Mouse (Mus musculus): ENCODE data around the gene Lpgat1. TPM values are rescaled to one million over a fixed set of nuclear protein-coding genes. Genes with fewer than 3 reads are reported as not detected.

Lpgat1 gene
- polyA plus RNA-seq, 1 experiment from 2014 or later: 24.6 TPM

GRCm38 (mm10) chr1:191807979-191808378 lies 90.3 kb downstream of the Lpgat1 start:
- Histone ChIP-seq H3K36me3 (ENCODE audit: control insufficient read depth, insufficient read depth, low read length) (no peaks in the 10 kb centered on the region), H3K4me3 (ENCODE audit: low read depth, low read length) (no peak overlapping the region), H3K27me3 (replicated peaks; ENCODE audit: control insufficient read depth, insufficient read depth, low read length) (no peaks in the 10 kb centered on the region), H3K9ac (ENCODE audit: low read length) (no peak overlapping the region), H3K9me3 (replicated peaks; ENCODE audit: control insufficient read depth, low read length) (0 out of 2 replicates have a peak, but pooled peaks cover 2% of the 10 kb centered on the region), H3K27ac (ENCODE audit: low read depth, low read length) (no peak overlapping the region), H3K4me1 (ENCODE audit: control insufficient read depth, insufficient read depth, low read length) (peaks cover 3% of the 10 kb centered on the region; the same call in 1 of the 2 replicates), H3K4me2 (ENCODE audit: low read length) (no peak overlapping the region)
- DNase-seq (ENCODE audit: low spot score) (no peak), ATAC-seq (no peak)
- WGBS: 87% methylated on average over 7 of the region's 7 CpGs

DNA sequence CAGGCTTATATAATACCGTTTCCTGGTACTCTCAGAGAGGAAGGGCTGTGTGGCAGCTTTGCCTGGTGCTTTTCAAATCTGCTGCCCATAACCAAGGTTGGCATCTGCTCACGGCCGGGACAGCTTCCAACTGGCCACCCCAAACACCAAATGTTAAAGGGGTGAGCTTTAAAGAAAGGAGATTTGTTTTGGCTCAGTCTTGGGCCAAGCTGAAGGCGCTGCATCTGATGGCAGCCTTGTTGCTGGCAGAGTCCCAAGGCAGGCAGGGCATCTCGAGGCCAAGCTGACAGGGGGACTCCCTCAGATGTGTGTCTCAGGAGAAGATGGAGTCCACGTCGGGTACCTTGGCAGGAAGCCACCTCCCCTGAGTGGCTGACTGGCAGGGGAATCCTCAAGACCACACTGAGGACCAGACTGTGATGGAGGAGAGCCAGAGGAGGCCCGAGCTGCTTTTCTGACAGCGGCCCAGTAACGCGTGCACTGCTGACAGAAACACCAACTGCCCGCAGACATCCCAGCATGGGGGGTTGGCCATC lies 91.1 kb downstream of the Lpgat1 start:
- peaks cover 3% of the 10 kb centered on the region; the same call in 1 of the 2 replicates for H3K4me1 ChIP-seq (ENCODE audit: control insufficient read depth, insufficient read depth, low read length)
- 0 out of 2 replicates have a peak, but pooled peaks cover 2% of the 10 kb centered on the region for H3K9me3 ChIP-seq (replicated peaks; ENCODE audit: control insufficient read depth, low read length)
- H3K9ac ChIP-seq (ENCODE audit: low read length): no peak overlapping the region
- peak; percentile 95 for ATAC-seq
- no peak overlapping the region for H3K4me3 ChIP-seq (ENCODE audit: low read depth, low read length)
- no peaks in the 10 kb centered on the region for H3K27me3 ChIP-seq (replicated peaks; ENCODE audit: control insufficient read depth, insufficient read depth, low read length)
- 45% methylated on average over 12 of the region's 12 CpGs for WGBS
- H3K36me3 ChIP-seq (ENCODE audit: control insufficient read depth, insufficient read depth, low read length): no peaks in the 10 kb centered on the region
- no peak overlapping the region for H3K4me2 ChIP-seq (ENCODE audit: low read length)
- peak; percentile 92 for DNase-seq (ENCODE audit: low spot score)
- peak overlapping the region; percentile 52 for H3K27ac ChIP-seq (ENCODE audit: low read depth, low read length)

GRCm38 (mm10) chr1:191811774-191812173 lies 94.1 kb downstream of the Lpgat1 start:
- Histone ChIP-seq H3K4me2 (ENCODE audit: low read length) (no peak overlapping the region), H3K27ac (ENCODE audit: low read depth, low read length) (no peak overlapping the region), H3K9ac (ENCODE audit: low read length) (no peak overlapping the region), H3K36me3 (ENCODE audit: control insufficient read depth, insufficient read depth, low read length) (no peaks in the 10 kb centered on the region), H3K4me3 (ENCODE audit: low read depth, low read length) (no peak overlapping the region), H3K9me3 (replicated peaks; ENCODE audit: control insufficient read depth, low read length) (0 out of 2 replicates have a peak, but pooled peaks cover 1% of the 10 kb centered on the region), H3K4me1 (ENCODE audit: control insufficient read depth, insufficient read depth, low read length) (peaks cover 3% of the 10 kb centered on the region; the same call in 1 of the 2 replicates), H3K27me3 (replicated peaks; ENCODE audit: control insufficient read depth, insufficient read depth, low read length) (no peaks in the 10 kb centered on the region)
- 91% methylated on average over 12 of the region's 12 CpGs for WGBS
- ATAC-seq (no peak), DNase-seq (ENCODE audit: low spot score) (no peak)

DNA sequence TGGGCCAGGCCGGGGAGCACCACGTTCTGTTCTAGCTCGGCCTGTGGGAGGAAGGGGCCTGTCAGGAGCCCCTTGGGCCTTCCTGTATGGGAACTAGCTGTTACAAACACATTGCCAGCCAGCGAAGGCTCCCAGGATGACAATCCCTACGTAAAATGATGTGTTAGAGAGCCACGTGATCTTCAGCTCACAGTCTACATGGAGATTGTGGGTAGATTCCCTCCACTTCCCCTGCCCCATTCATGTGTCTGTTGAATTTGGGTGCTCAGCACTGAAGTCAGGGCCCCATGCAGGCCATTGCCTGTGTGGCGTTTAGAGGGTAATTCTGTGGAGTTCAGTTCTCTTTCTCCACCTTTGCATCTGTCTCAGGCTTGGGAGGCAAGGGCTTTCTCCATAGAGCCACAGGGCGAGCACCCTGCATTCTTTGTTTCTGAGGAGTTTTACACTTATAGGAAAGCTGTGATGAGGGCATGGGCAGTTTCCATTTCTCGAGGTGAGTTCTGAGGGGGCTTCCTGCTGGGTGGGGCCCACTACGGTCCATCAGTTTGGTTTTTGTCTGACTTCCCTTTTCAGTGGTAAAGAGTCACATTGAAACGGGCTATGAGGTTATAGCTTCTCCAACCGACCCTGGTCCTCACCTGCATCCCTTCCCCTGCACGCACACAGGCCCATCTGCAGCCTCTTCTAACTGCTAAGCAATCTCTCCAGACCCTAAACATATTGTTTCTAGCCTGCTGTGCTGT lies 95.5 kb downstream of the Lpgat1 start:
- Histone ChIP-seq H3K36me3 (ENCODE audit: control insufficient read depth, insufficient read depth, low read length) (no peaks in the 10 kb centered on the region), H3K27me3 (replicated peaks; ENCODE audit: control insufficient read depth, insufficient read depth, low read length) (no peaks in the 10 kb centered on the region), H3K4me1 (ENCODE audit: control insufficient read depth, insufficient read depth, low read length) (peaks cover 3% of the 10 kb centered on the region; the same call in 1 of the 2 replicates), H3K27ac (ENCODE audit: low read depth, low read length) (no peak overlapping the region), H3K4me3 (ENCODE audit: low read depth, low read length) (no peak overlapping the region), H3K4me2 (ENCODE audit: low read length) (no peak overlapping the region), H3K9me3 (replicated peaks; ENCODE audit: control insufficient read depth, low read length) (no peaks in the 10 kb centered on the region), H3K9ac (ENCODE audit: low read length) (no peak overlapping the region)
- DNase-seq (ENCODE audit: low spot score) (no peak), ATAC-seq (no peak)
- 85% methylated on average over 13 of the region's 13 CpGs for WGBS

DNA sequence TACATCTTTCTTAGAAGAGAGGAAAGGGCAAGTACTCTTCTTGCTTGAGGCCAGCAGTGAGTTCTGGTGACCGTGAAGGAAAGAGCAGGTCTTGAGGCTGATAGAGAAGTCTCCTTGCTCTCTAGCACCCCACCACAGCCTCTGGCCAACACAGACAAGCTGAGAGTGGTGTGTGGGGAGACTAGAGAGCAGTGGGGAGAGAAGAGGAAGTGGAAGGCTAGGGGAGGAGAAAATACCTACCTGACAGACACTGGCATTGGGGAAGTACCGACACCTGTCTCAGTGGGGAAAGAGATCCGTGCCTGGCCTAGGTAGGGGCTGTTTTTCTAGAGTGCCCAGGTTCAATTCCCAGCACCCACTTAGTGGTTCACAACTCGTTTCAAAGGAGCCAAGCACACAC lies 96.6 kb downstream of the Lpgat1 start:
- Histone ChIP-seq H3K4me3 (ENCODE audit: low read depth, low read length) (no peak overlapping the region), H3K9ac (ENCODE audit: low read length) (no peak overlapping the region), H3K4me1 (ENCODE audit: control insufficient read depth, insufficient read depth, low read length) (0 out of 2 replicates have a peak, but pooled peaks cover under 1% of the 10 kb centered on the region)

GRCm38 (mm10) chr1:191814935-191815334 lies 97.3 kb downstream of the Lpgat1 start:
- Histone ChIP-seq H3K36me3 (ENCODE audit: control insufficient read depth, insufficient read depth, low read length) (no peaks in the 10 kb centered on the region), H3K9me3 (replicated peaks; ENCODE audit: control insufficient read depth, low read length) (no peaks in the 10 kb centered on the region), H3K4me3 (ENCODE audit: low read depth, low read length) (no peak overlapping the region), H3K4me1 (ENCODE audit: control insufficient read depth, insufficient read depth, low read length) (no peaks in the 10 kb centered on the region), H3K27me3 (replicated peaks; ENCODE audit: control insufficient read depth, insufficient read depth, low read length) (no peaks in the 10 kb centered on the region), H3K9ac (ENCODE audit: low read length) (no peak overlapping the region), H3K4me2 (ENCODE audit: low read length) (no peak overlapping the region), H3K27ac (ENCODE audit: low read depth, low read length) (no peak overlapping the region)
- DNase-seq (ENCODE audit: low spot score): no peak
- no peak for ATAC-seq
- whole genome bisulfite sequencing: 68% methylated on average over 5 of the region's 5 CpGs

More for the DNA sequence above, 96.6 kb downstream of the Lpgat1 start:
- ATAC-seq (no peak), DNase-seq (ENCODE audit: low spot score) (no peak)
- no peaks in the 10 kb centered on the region for H3K27me3 ChIP-seq (replicated peaks; ENCODE audit: control insufficient read depth, insufficient read depth, low read length)
- WGBS: 77% methylated on average over 4 of the region's 4 CpGs
- H3K36me3 ChIP-seq (ENCODE audit: control insufficient read depth, insufficient read depth, low read length): no peaks in the 10 kb centered on the region
- H3K4me2 ChIP-seq (ENCODE audit: low read length): no peak overlapping the region
- no peak overlapping the region for H3K27ac ChIP-seq (ENCODE audit: low read depth, low read length)
- H3K9me3 ChIP-seq (replicated peaks; ENCODE audit: control insufficient read depth, low read length): no peaks in the 10 kb centered on the region

GRCm38 (mm10) chr1:191816596-191816995 lies 99.0 kb downstream of the Lpgat1 start:
- no peak overlapping the region for H3K9ac ChIP-seq (ENCODE audit: low read length)
- H3K36me3 ChIP-seq (ENCODE audit: control insufficient read depth, insufficient read depth, low read length): no peaks in the 10 kb centered on the region
- no peak overlapping the region for H3K4me3 ChIP-seq (ENCODE audit: low read depth, low read length)
- no peak overlapping the region for H3K4me2 ChIP-seq (ENCODE audit: low read length)
- no peak overlapping the region for H3K27ac ChIP-seq (ENCODE audit: low read depth, low read length)
- DNase-seq (ENCODE audit: low spot score): peak; percentile 15
- no peaks in the 10 kb centered on the region for H3K9me3 ChIP-seq (replicated peaks; ENCODE audit: control insufficient read depth, low read length)
- H3K4me1 ChIP-seq (ENCODE audit: control insufficient read depth, insufficient read depth, low read length): peaks cover 4% of the 10 kb centered on the region; the same call in 1 of the 2 replicates
- no peak for ATAC-seq
- WGBS: 70% methylated on average over 3 of the region's 3 CpGs
- H3K27me3 ChIP-seq (replicated peaks; ENCODE audit: control insufficient read depth, insufficient read depth, low read length): no peaks in the 10 kb centered on the region

GRCm38 (mm10) chr1:191817418-191818144 lies 99.9 kb downstream of the Lpgat1 start:
- H3K27me3 ChIP-seq (replicated peaks; ENCODE audit: control insufficient read depth, insufficient read depth, low read length): no peaks in the 10 kb centered on the region
- 37% methylated on average over 19 of the region's 19 CpGs for WGBS
- no peaks in the 10 kb centered on the region for H3K36me3 ChIP-seq (ENCODE audit: control insufficient read depth, insufficient read depth, low read length)
- no peak overlapping the region for H3K27ac ChIP-seq (ENCODE audit: low read depth, low read length)
- DNase-seq (ENCODE audit: low spot score) (peak; percentile 91), ATAC-seq (peak; percentile 54)
- H3K4me2 ChIP-seq (ENCODE audit: low read length): no peak overlapping the region
- H3K4me3 ChIP-seq (ENCODE audit: low read depth, low read length): no peak overlapping the region
- H3K9me3 ChIP-seq (replicated peaks; ENCODE audit: control insufficient read depth, low read length): no peaks in the 10 kb centered on the region
- H3K9ac ChIP-seq (ENCODE audit: low read length): 0 out of 2 replicates have a peak overlapping the region, but pooled peaks have one; percentile 25
- H3K4me1 ChIP-seq (ENCODE audit: control insufficient read depth, insufficient read depth, low read length): peaks cover 6% of the 10 kb centered on the region; the same call in 1 of the 2 replicates

Data from forebrain, embryonic 14.5 days (tissue).